Mouse (Mus musculus): ENCODE results near the gene Gstt2.
A peak's percentile ranks its signal among the peaks of the same experiment; 100 is the strongest.

The Gstt2 gene

DNA sequence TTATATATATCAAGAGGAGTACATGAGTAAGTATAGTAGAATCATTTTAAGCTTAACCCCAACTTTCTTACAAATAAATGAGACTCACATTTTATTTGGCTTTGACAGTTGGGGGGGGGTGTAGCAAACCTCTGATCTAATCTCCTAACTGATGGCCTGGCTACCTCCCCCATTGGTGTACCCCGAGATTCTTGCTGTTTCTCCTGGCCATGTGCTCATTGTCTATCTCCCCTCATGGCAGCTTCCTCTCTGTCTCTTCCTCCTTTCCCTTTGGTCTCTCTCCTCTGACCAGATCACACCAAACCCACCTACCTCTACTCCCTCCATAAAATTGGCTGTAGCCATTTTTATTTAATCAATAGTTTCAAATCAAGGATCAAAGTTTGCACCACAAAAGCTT is 13.4 kb downstream of the Gstt2 start:
- DNase-seq = no peak

DNA sequence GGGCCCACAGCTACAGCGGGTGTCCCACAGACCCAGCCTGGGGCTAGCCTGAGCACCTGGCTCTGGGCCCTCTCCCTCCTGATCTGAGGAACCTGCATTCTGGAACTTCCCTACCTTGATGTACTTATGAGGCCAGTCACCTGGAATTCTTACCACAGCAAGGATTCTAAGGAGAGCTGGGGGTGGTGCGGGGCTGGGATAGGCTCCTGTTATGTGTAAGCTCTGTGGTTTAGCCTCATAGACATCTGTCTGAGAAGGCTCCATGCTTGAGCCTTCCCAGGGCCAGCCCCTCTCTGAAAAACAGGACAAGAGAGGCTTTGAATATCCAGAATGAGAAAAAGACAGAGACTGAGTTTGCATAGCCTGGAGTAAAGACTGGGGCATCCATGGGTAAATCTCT is 14.8 kb downstream of the Gstt2 start, which contains the start of gene Gstt4:
Gene Gstt4 (minus strand): TSS at position 101 of the 400 bp plus-strand sequence.
- no peak for DNase-seq

DNA sequence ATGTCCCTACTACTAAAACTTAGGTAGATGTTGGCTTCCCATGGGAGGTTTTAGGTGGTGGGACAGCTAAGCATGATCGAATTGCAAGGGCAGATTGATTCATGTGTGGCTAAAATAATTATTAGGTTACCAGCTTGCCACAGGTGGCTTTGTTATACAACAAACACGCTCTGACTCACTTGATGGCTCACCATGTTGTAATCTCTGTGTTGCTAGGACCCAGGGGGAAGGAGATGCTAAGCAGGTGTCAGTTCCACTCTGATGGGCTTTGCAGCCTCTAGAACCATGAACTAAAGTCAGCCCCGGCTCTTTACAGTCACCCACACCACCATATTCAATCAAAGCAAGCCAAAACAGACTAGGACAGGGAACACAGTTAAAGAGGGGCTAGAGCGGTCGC is 17.3 kb downstream of the Gstt2 start:
- DNase-seq = no peak

DNA sequence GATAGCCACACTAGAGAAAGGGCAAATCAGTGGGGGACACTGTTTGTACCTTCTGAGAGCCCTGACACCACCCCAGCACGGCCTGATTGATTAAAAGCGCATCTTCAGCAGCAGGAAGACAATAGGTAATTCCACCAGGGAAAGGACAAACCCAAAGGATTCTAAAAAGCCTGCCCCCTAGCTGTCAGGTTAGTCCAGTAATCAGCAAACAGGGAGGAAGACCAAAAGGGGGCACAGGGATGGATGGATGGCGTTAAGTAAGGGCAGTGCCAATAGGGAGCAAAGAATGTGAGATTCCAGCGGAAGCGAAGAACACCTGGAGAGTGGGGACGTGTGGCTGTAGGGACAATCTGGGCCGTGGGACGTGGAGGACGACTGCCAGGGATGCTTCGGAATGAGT is 18.6 kb downstream of the Gstt2 start:
- no peak for DNase-seq

DNA sequence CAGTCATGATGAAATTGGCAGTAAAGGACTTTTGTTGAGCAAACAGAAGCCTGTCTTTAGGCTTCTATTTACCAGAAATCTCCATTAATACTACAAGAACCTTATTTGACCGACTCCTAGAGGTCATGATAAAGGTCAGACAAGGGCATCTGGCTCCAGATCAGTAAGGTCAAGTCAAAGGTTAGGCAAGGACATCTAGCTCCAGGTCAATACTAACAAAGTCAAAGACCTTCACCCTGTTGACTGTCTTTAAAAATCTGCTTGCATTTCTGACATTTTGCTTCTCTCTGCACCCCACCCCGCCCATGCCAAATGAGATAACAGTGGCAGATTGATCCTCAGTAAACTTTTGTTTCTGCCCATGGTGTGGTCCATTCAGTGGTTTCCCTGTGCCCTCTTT is 33.0 kb downstream of the Gstt2 start:
- DNase-seq = no peak

DNA sequence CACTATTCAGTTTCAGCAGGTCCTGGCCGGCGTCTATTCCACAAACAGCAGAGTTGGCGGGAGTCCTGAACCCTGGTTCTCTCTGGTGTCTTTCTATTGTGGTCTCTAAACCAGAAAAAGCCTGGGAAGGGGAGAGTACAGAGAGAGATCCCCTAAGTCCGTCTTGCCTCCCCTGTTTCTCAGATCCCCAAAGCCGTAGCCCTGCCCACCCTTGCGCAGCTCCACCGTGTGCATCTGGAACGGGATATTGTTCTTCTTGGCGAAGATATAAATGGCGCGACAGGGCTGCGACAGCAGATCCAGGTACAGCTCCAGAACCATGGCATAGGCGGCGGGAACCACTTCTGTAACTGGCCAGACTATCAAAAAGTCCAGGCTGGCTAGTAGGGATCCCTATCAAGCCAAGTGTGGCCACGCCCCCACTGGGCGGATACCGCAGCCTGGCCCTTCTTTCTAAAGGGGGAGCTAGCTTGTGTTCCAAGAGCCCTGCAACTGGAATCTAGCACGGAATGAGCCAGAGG is 39.0 kb downstream of the Gstt2 start, which contains the start of gene Gstt1:
Gene Gstt1 (minus strand): TSS at position 409 of the 521 bp plus-strand sequence.
- peak; percentile 81 for DNase-seq

DNA sequence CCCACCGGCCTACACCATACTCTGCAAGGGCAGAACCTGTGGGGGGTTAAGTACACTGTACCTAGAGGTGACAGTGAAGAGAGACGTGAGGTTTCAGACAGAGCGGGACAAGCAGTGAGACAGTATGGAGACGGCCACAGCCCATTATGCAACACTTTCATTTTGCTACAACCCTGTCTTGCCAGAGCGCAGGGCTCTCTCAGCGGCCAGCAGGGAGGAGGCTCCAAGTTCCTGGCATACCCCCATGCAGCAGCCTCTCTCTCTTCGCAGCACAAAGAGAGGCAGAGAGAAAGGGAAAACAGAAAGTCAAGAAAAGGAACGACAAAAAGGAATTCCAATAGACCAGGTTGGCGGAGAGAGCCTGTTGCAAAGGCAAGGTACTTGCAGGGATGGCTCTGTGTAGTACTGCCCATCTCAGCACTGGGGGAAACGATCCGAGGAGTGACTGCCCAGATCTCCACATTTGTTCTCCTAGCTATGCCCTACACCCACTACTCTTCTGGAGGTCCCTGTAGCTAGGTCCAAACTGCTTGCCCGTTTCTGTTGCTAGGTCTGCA is 39.5 kb downstream of the Gstt2 start:
- peak; percentile 69 for DNase-seq

DNA sequence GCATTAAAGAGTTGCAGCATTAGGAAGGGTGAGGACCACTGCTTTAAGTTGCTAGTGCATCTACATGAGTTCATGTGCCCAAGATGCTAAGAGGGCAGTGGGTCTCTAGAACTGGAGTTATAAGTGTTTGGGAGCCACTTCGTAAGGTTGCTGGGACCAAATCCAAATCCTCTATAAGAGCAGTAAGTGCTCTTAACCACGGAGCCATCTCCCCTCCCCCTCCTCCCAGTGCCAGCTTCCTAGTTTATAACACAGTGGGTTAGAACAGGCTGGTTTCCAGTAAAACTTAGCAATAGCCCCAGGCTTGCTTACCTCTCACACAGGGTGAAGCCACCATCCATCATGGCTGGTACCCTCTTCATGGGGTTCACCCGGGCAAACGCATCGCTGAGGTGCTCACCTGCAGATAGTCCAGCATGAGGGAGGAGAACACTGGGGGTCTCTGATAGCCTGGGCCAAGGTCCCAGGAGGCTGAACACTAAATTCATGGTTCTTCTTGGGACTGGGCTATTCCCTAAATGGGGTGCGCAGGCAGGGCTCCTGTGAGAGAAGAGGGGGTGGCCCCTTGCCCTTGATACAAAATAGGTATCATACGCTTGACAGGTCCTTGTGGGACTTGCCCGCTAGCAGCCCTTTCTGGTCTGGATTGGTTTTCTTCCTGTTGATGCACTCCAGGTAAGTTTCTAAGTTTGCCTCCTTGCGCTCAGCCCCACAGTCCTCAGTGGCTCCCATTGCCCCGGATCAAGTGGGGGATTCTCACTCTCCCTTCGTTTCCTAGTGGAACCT is 40.3 kb downstream of the Gstt2 start:
- DNase-seq = peak; percentile 37

DNA sequence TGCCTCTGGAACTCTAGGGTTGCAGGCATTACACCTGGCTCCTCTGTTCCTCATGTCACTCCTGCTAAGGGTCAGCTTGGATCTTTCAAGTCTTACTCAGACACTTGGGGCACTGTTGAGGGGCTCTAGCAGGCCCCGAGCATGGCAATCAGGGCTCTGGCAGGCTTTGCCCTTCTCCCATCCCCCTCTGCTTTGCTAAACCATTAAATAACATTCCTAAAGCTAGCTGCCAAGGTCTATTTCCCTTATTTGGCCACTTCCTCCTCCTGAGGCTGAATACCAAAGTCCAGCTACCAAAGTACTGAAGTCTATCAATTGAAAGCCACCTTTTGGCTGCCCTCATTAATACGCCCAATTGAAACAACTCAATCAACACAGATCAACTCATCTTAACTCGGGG is 42.3 kb downstream of the Gstt2 start:
- DNase-seq = peak; percentile 71

DNA sequence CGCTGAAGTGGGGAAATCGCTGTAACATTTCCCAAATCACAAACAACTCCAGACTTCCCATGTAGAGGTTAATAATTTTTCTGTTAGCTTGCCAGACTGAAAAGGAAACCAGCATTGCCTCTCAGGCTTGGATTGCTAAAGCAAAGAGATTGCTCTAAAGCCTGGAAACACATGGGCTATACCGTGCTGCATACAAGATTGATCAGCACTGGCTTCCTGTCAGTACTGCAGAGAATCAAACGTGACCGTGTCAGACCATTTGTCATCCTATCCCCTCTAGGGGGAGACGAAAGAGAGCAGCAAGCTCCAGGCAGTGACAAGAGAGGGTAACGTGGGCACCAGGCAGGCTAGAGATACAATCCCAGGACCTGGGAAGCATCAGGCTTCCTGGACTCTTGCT is 46.5 kb downstream of the Gstt2 start:
- DNase-seq = no peak

DNA sequence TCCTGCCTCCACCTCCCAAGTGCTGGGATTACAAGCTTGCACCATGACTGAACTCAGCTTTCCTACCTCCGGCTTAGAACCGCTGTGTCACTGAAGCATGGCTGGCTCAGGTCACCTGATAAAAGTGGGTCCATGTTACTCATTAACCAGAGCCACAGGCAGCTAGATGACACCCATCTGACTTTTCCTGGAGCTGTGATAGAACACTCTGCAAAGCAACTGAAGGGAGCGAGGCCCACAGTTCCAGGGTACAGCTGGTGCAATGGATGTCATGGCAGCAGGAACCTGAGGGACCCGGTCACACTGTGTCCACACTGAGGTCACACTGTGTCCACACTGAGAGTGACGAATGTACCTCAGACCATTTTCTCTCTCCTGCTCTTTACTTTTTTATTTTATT is 47.4 kb downstream of the Gstt2 start:
- DNase-seq = peak; percentile 71

DNA sequence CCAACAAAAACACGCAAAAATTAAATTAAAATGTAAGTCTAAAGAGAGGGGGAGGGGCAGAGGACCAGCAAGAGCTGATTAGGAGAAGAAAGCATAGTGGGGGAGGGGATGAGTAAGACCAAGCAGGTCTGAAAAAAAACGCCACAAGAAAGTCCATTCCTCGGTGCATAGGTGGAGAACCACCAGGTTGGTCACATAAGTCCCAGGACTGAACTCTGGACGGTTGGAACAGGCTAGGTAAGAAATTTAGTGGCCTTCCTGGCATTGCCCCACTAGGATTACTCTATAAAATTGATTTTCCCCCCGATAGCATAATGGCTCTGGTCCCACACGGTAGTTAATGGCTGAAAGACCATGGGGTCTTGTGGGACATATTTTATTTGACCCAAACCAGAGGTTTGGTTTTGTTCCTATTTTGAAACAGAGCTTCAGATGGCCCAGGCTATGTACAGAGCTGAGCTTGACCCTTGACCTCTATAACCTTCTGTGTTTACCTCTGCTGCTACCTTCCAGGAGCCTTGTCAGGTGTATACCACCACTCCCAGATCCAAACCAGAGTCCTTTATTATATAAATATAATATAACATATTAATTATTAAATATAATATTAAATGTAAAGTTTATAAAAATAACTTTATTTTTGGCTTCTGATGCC is 48.0 kb downstream of the Gstt2 start:
- no peak for DNase-seq

DNA sequence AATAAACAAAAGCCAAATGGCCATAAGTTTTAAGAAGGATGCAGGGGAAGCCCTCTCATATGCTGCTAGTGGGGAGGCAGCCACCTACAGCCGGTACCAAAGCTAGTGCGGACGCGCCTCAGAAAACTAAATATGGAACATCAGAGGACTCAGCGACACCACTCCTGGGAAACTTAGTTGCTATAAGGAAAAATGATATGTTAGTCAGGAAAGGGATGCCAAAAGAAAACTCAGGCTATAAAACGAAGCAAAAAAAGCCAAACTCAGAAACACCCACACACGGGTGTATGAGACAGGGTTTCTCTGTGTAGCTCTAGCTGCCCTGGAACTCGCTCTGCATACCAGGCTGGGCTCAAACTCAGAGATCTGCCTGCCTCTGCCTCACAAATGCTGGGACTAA is 48.9 kb downstream of the Gstt2 start:
- no peak for DNase-seq

DNA sequence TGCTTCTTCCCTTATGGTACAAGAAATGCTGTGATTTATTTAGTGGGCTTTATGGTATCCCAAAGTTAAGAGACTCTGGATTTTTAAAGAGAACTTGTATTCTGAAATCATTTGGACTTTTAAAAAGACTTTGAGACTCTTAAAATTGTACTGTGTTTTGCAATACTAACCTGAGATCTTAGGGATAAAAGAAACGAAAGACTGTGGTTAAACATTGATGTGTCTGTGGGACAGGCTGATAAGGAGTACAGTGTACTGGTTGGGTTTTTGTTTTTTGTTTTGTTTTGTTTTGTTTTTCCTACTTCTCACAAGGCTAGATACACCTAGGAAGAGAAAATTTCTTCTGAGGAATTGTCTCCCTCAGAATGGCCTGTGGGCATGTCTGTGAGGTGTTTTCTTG is 51.8 kb downstream of the Gstt2 start:
- DNase-seq = no peak

Measured in kidney, adult 18-20 months (tissue).